Mouse (Mus musculus) spleen, adult 2 months (tissue): ENCODE measurements at regions not wholly inside any gene's neighbourhood (a gene's known extent, or its start where the extent isn't known, plus 50 kb on each side); places are given as distances from the start of the nearest gene placed in this dataset.

ENCODE experiments used
- CTCF ChIP-seq: fragments of 200-500 bp; IDR thresholded peaks from 2 replicates; pipeline ENCODE4 v1.5.1; 2011; ENCODE audit warnings: mild to moderate bottlenecking, inconsistent platforms; ENCODE audit not compliant: insufficient read depth, insufficient read length, insufficient replicate concordance; ENCODE audit errors: extremely low read depth
- POLR2A ChIP-seq: fragments of 200-500 bp; IDR thresholded peaks from 2 replicates; pipeline ENCODE4 v1.6.1; 2011; ENCODE audit warnings: low read depth, low read length, inconsistent platforms

DNA sequence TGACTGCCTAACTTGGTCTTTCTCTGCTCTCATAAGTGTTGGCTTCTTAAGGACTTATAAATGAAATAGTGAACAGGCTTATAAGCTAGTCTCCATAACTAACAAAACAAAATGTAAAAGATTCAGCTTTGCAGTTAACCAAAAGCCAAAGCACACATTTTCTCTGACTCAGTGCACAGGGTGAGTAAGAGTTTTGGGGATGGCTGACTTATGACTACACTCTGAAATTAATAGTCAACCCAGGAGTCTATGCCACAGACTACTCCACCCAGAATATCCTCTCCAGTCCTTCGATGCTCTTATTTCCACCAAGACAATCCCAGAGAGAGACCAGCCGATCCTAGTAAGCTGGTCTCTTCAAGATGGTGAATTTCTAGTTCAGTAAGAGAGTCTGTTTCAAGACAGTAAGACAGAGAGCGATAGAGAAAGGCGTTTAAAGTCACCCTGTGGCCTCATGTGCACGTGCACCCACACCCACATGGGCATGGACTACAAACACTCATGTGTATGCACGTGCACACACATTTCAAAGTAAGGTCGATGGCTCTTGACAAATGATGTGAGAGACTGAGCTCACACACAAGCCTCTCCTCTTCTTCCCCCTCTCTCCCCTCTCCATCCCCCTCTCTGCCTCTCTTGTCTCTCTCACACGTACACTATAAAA is 351.2 kb upstream of the Pmfbp1 start:
- no peak for TF ChIP-seq CTCF
- no peak for TF ChIP-seq POLR2A
